Mouse (Mus musculus): ENCODE results near the gene Fpr-rs6. TPM values are rescaled to one million over a fixed set of nuclear protein-coding genes. Genes with fewer than 3 reads are reported as not detected.

The Fpr-rs6 gene
- not detected in 2 replicates for polyA plus RNA-seq (2015; fragmentation: Nextera tagmentation; extraction: Ambion mirVana)

DNA sequence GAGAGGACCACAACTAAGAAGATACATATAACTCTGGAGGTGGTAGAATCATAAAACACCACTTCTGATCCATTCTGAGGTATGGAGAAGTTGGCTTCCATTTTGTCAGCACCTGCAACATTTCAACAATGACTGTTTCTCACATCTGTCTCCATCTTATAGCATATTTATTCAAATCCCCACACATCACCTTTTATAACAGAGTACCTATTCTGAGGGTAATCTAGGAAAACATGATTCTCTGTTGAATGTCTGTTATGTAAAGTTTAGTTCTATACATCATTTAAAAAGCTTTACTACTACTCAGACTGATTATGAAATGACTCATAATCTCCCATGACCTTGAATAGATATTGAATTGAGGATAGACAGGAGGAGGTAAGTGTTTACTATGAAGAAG, at the start of gene Fpr-rs6:
Fpr-rs6 (minus strand) TSS at position 101 of the 400 bp plus-strand sequence.
- H3K27ac ChIP-seq (replicated peaks), result no peak within 1 kb of the TSS
- no peak within 1 kb of the TSS for H3K9ac ChIP-seq (replicated peaks)
- H3K36me3 ChIP-seq, result no peaks in the 10 kb centered on the region
- no peaks in the 10 kb centered on the region for H3K4me1 ChIP-seq
- no peak within 1 kb of the TSS for H3K4me2 ChIP-seq (replicated peaks)
- H3K4me3 ChIP-seq, result no peak within 1 kb of the TSS
- no peak for ATAC-seq (replicated peaks)
- H3K27me3 ChIP-seq, result no peaks in the 10 kb centered on the region
- H3K9me3 ChIP-seq, result peaks cover 7% of the 10 kb centered on the region

Other genes with a start within 250 kb of the Fpr-rs6 start
- not detected in 2 replicates for gene Vmn2r104, start 134.8 kb downstream of the Fpr-rs6 start, polyA plus RNA-seq (2015; fragmentation: Nextera tagmentation; extraction: Ambion mirVana)
- gene Fpr-rs7, start 68.9 kb downstream of the Fpr-rs6 start, polyA plus RNA-seq (2015; fragmentation: Nextera tagmentation; extraction: Ambion mirVana), result not detected in 2 replicates
- gene Vmn2r105, start 52.0 kb upstream of the Fpr-rs6 start, polyA plus RNA-seq (2015; fragmentation: Nextera tagmentation; extraction: Ambion mirVana), result not detected in 2 replicates
- not detected in 2 replicates for gene Vmn2r106, start 102.5 kb upstream of the Fpr-rs6 start, polyA plus RNA-seq (2015; fragmentation: Nextera tagmentation; extraction: Ambion mirVana)
- not detected in 2 replicates for gene Vmn2r107, start 162.1 kb upstream of the Fpr-rs6 start, polyA plus RNA-seq (2015; fragmentation: Nextera tagmentation; extraction: Ambion mirVana)
- gene Vmn1r224, start 231.0 kb upstream of the Fpr-rs6 start, polyA plus RNA-seq (2015; fragmentation: Nextera tagmentation; extraction: Ambion mirVana), result not detected in 2 replicates